ENCODE assay signal across 8 mouse cellular contexts in the genomic region with DNA sequence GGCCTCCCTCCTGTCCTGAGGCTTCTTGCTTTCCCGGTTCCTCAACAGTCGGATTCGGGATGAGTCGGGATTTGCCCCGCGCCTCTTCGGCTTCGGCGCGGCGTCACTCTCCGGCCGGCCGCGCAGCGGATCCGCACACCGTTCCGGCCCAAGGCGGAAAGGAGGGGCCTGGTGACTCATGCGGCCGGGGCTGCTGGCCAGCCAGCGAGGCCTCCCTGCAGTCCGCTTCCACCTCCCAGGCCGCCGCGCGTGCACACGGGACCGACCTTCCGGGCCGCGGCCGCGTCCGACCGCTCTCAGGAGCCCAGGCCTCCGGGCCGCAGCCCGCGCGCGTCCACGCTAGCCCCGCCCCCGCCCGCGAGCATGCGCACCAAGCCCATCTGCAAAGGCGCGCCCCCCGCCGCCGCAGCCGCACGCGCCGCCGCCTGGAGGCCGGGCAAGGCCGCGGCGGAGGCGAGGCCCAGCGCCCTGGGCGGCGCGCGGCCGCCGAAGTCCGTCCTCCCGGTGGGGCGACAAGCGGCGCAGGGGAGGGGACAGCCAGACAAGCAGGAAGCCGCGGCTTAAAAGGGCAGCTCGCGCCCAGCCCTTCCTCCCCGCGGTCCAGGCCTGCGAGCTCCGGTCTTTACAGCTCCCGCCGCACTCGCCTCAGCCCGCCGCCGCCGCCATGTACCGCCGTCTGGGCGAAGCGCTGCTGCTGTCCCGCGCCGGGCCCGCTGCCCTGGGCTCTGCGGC. TPM values are rescaled to one million over a fixed set of nuclear protein-coding genes. Genes with fewer than 3 reads are reported as not detected.
DNase-seq lines count a peak whose midpoint lies in the region; ATAC-seq and TF ChIP-seq lines count a peak whose summit lies in the region.

Gene Shld2, minus strand, starts transcription at position 260 of the 732 bp plus-strand sequence.
Gene Glud1, plus strand, starts transcription at position 494 of the 732 bp plus-strand sequence.

- peaks cover 23% of the 10 kb centered on the region for H3K27me3 ChIP-seq in erythroblast, embryonic 14.5 days (ENCODE audit: control insufficient read depth)
- H3K27me3 ChIP-seq in heart, embryonic 12.5 days (replicated peaks): no peaks in the 10 kb centered on the region
- H3K27me3 ChIP-seq in kidney, postnatal 0 days (ENCODE audit: insufficient read depth, low read length): no peaks in the 10 kb centered on the region
- no peaks in the 10 kb centered on the region for H3K27me3 ChIP-seq in liver, embryonic 11.5 days (replicated peaks; ENCODE audit: control insufficient read depth, insufficient read depth, low read length)
- H3K27me3 ChIP-seq in stomach, embryonic 14.5 days (ENCODE audit: control insufficient read depth, insufficient read depth, low read length): no peaks in the 10 kb centered on the region

- H3K27ac ChIP-seq in heart, embryonic 12.5 days (ENCODE audit: poor library complexity, severe bottlenecking): peak within 1 kb of the TSS; percentile 97
- peak within 1 kb of the TSS; percentile 99 for H3K27ac ChIP-seq in kidney, postnatal 0 days
- H3K27ac ChIP-seq in liver, embryonic 11.5 days (ENCODE audit: low read depth, low read length): peak within 1 kb of the TSS; percentile 94
- peak within 1 kb of the TSS; percentile 97 for H3K27ac ChIP-seq in stomach, embryonic 14.5 days (ENCODE audit: low read length)

- H3K4me3 ChIP-seq in erythroblast, embryonic 14.5 days (replicated peaks): peak within 1 kb of the TSS; percentile 81
- H3K4me3 ChIP-seq in heart, embryonic 12.5 days: peak within 1 kb of the TSS; percentile 89
- peak within 1 kb of the TSS; percentile 97 for H3K4me3 ChIP-seq in kidney, postnatal 0 days (replicated peaks; ENCODE audit: low read depth, low read length)
- peak within 1 kb of the TSS; percentile 94 for H3K4me3 ChIP-seq in liver, embryonic 11.5 days (ENCODE audit: low read depth, low read length)
- peak within 1 kb of the TSS; percentile 90 for H3K4me3 ChIP-seq in stomach, embryonic 14.5 days (ENCODE audit: low read depth, low read length)

- ATAC-seq in heart, embryonic 12.5 days (ENCODE audit: insufficient number of reproducible peaks, low FRiP score): peak; percentile 98
- peak; percentile 98 for ATAC-seq in kidney, postnatal 0 days (replicated peaks; ENCODE audit: low FRiP score, low read depth)
- peak; percentile 95 for ATAC-seq in liver, embryonic 11.5 days (replicated peaks; ENCODE audit: low FRiP score)
- ATAC-seq in stomach, embryonic 14.5 days (ENCODE audit: insufficient number of reproducible peaks, insufficient read depth, low FRiP score, low read depth): peak; percentile 97

- peak within 1 kb of the TSS; percentile 74 for H3K4me2 ChIP-seq in heart, embryonic 12.5 days
- H3K4me2 ChIP-seq in kidney, postnatal 0 days (ENCODE audit: low read length): peak within 1 kb of the TSS; percentile 72
- H3K4me2 ChIP-seq in liver, embryonic 11.5 days: peak within 1 kb of the TSS; percentile 90
- H3K4me2 ChIP-seq in stomach, embryonic 14.5 days (replicated peaks; ENCODE audit: low read depth, low read length): peak within 1 kb of the TSS; percentile 73

- peak; percentile 99 for TF ChIP-seq POLR2A in brain, embryonic 14.5 days (IDR thresholded peaks at IDR 0.05; ENCODE audit: borderline replicate concordance, extremely low read depth, insufficient read depth, insufficient read length, poor library complexity, severe bottlenecking)

- peak; percentile 93 to 95 for DNase-seq in B cell, adult 2 months
- peak; percentile 98 for DNase-seq in brain, embryonic 14.5 days (ENCODE audit: low read depth)
- peak; percentile 96 for DNase-seq in kidney, postnatal 0 days (ENCODE audit: low spot score)
- DNase-seq in liver, embryonic 11.5 days (ENCODE audit: low spot score): peak; percentile 96
- peak; percentile 93 for DNase-seq in naive thymus-derived CD4-positive, alpha-beta T cell, adult 2 months (ENCODE audit: low read depth)

- peaks cover 23% of the 10 kb centered on the region for H3K4me1 ChIP-seq in erythroblast, embryonic 14.5 days (ENCODE audit: control insufficient read depth)
- H3K4me1 ChIP-seq in heart, embryonic 12.5 days (replicated peaks): peaks cover 17% of the 10 kb centered on the region
- H3K4me1 ChIP-seq in kidney, postnatal 0 days (replicated peaks; ENCODE audit: insufficient read depth, low read length): 0 out of 2 replicates have a peak, but pooled peaks cover 4% of the 10 kb centered on the region
- peaks cover 10% of the 10 kb centered on the region; the same call in 1 of the 2 replicates for H3K4me1 ChIP-seq in liver, embryonic 11.5 days (replicated peaks; ENCODE audit: control insufficient read depth, insufficient read depth, low read length)
- peaks cover 11% of the 10 kb centered on the region for H3K4me1 ChIP-seq in stomach, embryonic 14.5 days (ENCODE audit: control insufficient read depth, insufficient read depth, low read length)

- H3K9me3 ChIP-seq in erythroblast, embryonic 14.5 days (ENCODE audit: control insufficient read depth, low read length): no peaks in the 10 kb centered on the region
- H3K9me3 ChIP-seq in heart, embryonic 12.5 days (replicated peaks): no peaks in the 10 kb centered on the region
- H3K9me3 ChIP-seq in kidney, postnatal 0 days (replicated peaks; ENCODE audit: low read length): no peaks in the 10 kb centered on the region
- no peaks in the 10 kb centered on the region for H3K9me3 ChIP-seq in liver, embryonic 11.5 days (ENCODE audit: control insufficient read depth, low read length)
- no peaks in the 10 kb centered on the region for H3K9me3 ChIP-seq in stomach, embryonic 14.5 days (ENCODE audit: control insufficient read depth, low read depth, low read length)

- peaks cover 2% of the 10 kb centered on the region; the same call in 1 of the 2 replicates for H3K36me3 ChIP-seq in erythroblast, embryonic 14.5 days (ENCODE audit: control insufficient read depth)
- 0 out of 2 replicates have a peak, but pooled peaks cover 4% of the 10 kb centered on the region for H3K36me3 ChIP-seq in heart, embryonic 12.5 days
- no peaks in the 10 kb centered on the region for H3K36me3 ChIP-seq in kidney, postnatal 0 days (ENCODE audit: insufficient read depth, low read length)
- peaks cover 2% of the 10 kb centered on the region; the same call in 1 of the 2 replicates for H3K36me3 ChIP-seq in liver, embryonic 11.5 days (ENCODE audit: control insufficient read depth, insufficient read depth, low read length)
- no peaks in the 10 kb centered on the region for H3K36me3 ChIP-seq in stomach, embryonic 14.5 days (ENCODE audit: control insufficient read depth, insufficient read depth, low read length)

- WGBS in heart, embryonic 12.5 days: under 1% methylated on average over 86 of the region's 100 CpGs
- under 1% methylated on average over 80 of the region's 100 CpGs for WGBS in kidney, postnatal 0 days
- WGBS in liver, embryonic 11.5 days: under 1% methylated on average over 82 of the region's 100 CpGs
- under 1% methylated on average over 88 of the region's 100 CpGs for WGBS in stomach, embryonic 14.5 days

- peak within 1 kb of the TSS; percentile 96 for H3K9ac ChIP-seq in heart, embryonic 12.5 days
- H3K9ac ChIP-seq in kidney, postnatal 0 days (ENCODE audit: low read depth, low read length): peak within 1 kb of the TSS; percentile 98
- peak within 1 kb of the TSS; percentile 94 for H3K9ac ChIP-seq in liver, embryonic 11.5 days (ENCODE audit: low read depth, low read length)
- H3K9ac ChIP-seq in stomach, embryonic 14.5 days (replicated peaks; ENCODE audit: low read depth, low read length): peak within 1 kb of the TSS; percentile 86

- peak; percentile 3; the same call in 1 of the 2 replicates for TF ChIP-seq CTCF in brain, embryonic 14.5 days (IDR thresholded peaks at IDR 0.05; ENCODE audit: borderline replicate concordance, extremely low read depth, insufficient read depth, insufficient read length)
- no peak for TF ChIP-seq CTCF in kidney, postnatal 0 days (IDR thresholded peaks at IDR 0.05; ENCODE audit: low read depth)

RNA-seq across cellular contexts. Expression of gene Shld2, which starts in this region (rescaled TPM):
- polyA plus RNA-seq in brain, embryonic 14.5 days (2012; rRNA removed): 4.0 and 4.2 TPM in 2 replicates
- polyA plus RNA-seq in erythroblast, embryonic 14.5 days (2012): 0.01 and 0.03 TPM in 2 replicates
- polyA plus RNA-seq in heart, embryonic 12.5 days (2016; fragmentation: Nextera tagmentation; extraction: Ambion mirVana): 7.6 and 7.8 TPM in 2 replicates
- polyA plus RNA-seq in kidney, postnatal 0 days (2015; fragmentation: Nextera tagmentation; extraction: Ambion mirVana): 11.5 and 11.8 TPM in 2 replicates
- polyA plus RNA-seq in liver, embryonic 11.5 days (2014; fragmentation: Nextera tagmentation; extraction: Ambion mirVana): 10.5 and 15.4 TPM in 2 replicates
- polyA plus RNA-seq in stomach, embryonic 14.5 days (2014; fragmentation: Nextera tagmentation; extraction: Ambion mirVana): 8.0 and 8.6 TPM in 2 replicates

RNA-seq across cellular contexts. Expression of gene Glud1, which starts in this region (rescaled TPM):
- 78.7 and 99.3 TPM in 2 replicates for polyA plus RNA-seq in brain, embryonic 14.5 days (2012; rRNA removed)
- polyA plus RNA-seq in erythroblast, embryonic 14.5 days (2012): 0.44 and 0.87 TPM in 2 replicates
- 66.4 and 70.8 TPM in 2 replicates for polyA plus RNA-seq in heart, embryonic 12.5 days (2016; fragmentation: Nextera tagmentation; extraction: Ambion mirVana)
- 160 and 161 TPM in 2 replicates for polyA plus RNA-seq in kidney, postnatal 0 days (2015; fragmentation: Nextera tagmentation; extraction: Ambion mirVana)
- polyA plus RNA-seq in liver, embryonic 11.5 days (2014; fragmentation: Nextera tagmentation; extraction: Ambion mirVana): 182 and 192 TPM in 2 replicates
- polyA plus RNA-seq in stomach, embryonic 14.5 days (2014; fragmentation: Nextera tagmentation; extraction: Ambion mirVana): 76.5 and 82.5 TPM in 2 replicates

Comparison
In these comparisons a context has a peak if more than half of its experiments do, and no peak if none do; other contexts are left out.
1. Peak in every context shown above with its lines: DNase-seq, ATAC-seq, H3K4me3 ChIP-seq and H3K27ac ChIP-seq.
2. RNA of gene Glud1 (polyA plus RNA-seq): 182 to 192 TPM in liver, embryonic 11.5 days, 160 to 161 TPM in kidney, postnatal 0 days, 78.7 to 99.3 TPM in brain, embryonic 14.5 days, 76.5 to 82.5 TPM in stomach, embryonic 14.5 days and 66.4 to 70.8 TPM in heart, embryonic 12.5 days; 0.44 to 0.87 TPM in erythroblast, embryonic 14.5 days; every median in the first group is over 10 times any median in the second.